Mouse (Mus musculus): Measurements from ENCODE around the gene Cngb1.
A peak's percentile ranks its signal among the peaks of the same experiment; 100 is the strongest.

DNA sequence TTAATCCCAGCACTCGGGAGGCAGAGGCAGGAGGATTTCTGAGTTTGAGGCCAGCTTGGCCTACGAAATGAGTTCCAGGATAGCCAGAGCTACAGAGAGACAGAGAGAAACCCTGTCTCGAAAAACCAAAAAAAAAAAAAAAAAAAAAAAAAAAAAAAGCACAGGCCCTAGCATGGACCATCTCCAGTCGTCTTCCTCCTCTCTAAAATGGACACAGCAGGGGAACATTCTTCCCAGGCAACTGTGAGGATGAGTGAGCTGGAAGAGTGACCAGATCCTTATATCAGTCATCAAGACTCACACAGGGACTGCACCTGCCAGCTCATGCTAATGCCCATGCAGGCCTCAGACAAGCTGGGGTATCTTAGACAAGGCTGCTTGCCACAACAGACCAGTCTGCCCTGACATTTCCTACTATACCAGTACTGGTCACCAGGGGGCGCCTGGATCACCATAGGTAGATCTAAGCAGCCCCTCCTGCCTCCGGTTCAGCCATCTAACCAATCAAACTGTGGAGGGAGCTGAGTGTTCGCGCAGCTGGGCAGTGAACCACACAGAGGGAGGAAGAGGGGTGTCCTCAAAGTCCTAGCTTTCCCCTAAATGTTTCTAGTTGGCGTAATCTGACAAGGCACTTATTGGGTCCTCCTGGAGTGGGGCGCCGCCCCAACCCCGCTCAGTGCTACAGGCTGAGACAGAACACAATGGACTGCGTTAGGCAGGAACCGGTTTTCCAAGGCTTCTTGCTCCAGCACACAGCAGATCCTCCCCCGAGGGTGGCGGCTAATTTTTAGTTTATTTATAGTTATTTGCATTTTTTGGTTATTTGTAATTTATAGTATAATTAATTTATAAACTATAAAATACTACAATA is 51.6 kb downstream of the Cngb1 start:
- no peak for TF ChIP-seq EP300 (IDR thresholded peaks at IDR 0.05; ENCODE audit: insufficient read depth, low read depth, low read length)
- TF ChIP-seq CTCF (IDR thresholded peaks at IDR 0.05; ENCODE audit: low read depth, low read length), result peak; percentile 75

Measured in ES-Bruce4 (cell line).